Mouse (Mus musculus) olfactory bulb, adult 2 months (tissue): ENCODE results near the gene Crbn. TPM values are rescaled to one million over a fixed set of nuclear protein-coding genes. Genes with fewer than 3 reads are reported as not detected.

Source experiments
- H3K27ac ChIP-seq: fragments of 200-500 bp; 2 replicates; pipeline ENCODE4 v1.5.1; 2012; ENCODE audit warnings: low read depth, low read length; ENCODE audit not compliant: insufficient read depth
- H3K4me1 ChIP-seq: fragments of 200-500 bp; 2 replicates; pipeline ENCODE4 v1.6.1; 2012; ENCODE audit warnings: low read length; ENCODE audit not compliant: control insufficient read depth, insufficient read depth
- H3K4me3 ChIP-seq: fragments of 200-500 bp; 2 replicates; pipeline ENCODE4 v1.5.1; 2012; ENCODE audit warnings: mild to moderate bottlenecking, low read depth, low read length, moderate library complexity; ENCODE audit not compliant: insufficient read depth
- CTCF ChIP-seq: fragments of 200-500 bp; IDR thresholded peaks from 2 replicates; pipeline ENCODE4 v1.5.1; 2012; ENCODE audit warnings: low read depth, mild to moderate bottlenecking, low read length, moderate library complexity; ENCODE audit not compliant: insufficient read depth
- POLR2A ChIP-seq: fragments of 200-500 bp; IDR thresholded peaks from 2 replicates; pipeline ENCODE4 v1.6.1; 2012; ENCODE audit warnings: mild to moderate bottlenecking, low read depth, low read length, moderate library complexity; ENCODE audit not compliant: insufficient read depth
- WGBS: fragments of 180-500 bp; shearing (Covaris S2); methylation state at CpG from one replicate; pipeline ENCODE4 v1.1.7; 2018; 5-methylcytosine and 5-hydroxymethylcytosine counted together
- polyA plus RNA-seq: library from polyadenylated mRNA; stranded (reverse); fragments of >200 nt; gene quantifications from 2 replicates; pipeline ENCODE4 v1.2.4, GENCODE M21; 2012; ENCODE audit warnings: low replicate concordance; ENCODE audit not compliant: missing spikeins, insufficient read depth, insufficient read length

The Crbn gene
- polyA plus RNA-seq, 1 experiment: not detected

DNA sequence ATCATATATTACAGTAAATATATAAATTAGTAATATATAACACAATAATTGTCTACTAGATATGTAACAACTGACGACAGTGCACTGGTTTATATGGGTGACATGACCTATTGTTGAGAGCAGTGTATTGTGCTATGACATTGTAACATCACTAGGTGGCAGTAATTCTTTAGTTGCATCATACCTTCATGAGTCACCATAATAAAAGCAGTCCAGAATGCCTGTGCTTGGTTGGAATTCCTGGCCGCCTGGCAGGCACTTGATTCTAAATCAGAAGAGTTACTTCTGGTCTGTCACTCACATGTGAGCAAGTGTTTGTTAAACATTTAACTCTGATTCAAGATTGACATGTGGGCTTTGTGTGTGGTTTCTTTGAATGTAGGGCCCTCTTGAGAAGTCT lies 5.0 kb upstream of the Crbn start:
- TF ChIP-seq POLR2A (no peak), CTCF (no peak)
- no peaks in the 10 kb centered on the region for H3K4me1 ChIP-seq
- no peak overlapping the region for H3K4me3 ChIP-seq
- WGBS: 12% methylated on average over 2 of the region's 2 CpGs
- no peak overlapping the region for H3K27ac ChIP-seq

DNA sequence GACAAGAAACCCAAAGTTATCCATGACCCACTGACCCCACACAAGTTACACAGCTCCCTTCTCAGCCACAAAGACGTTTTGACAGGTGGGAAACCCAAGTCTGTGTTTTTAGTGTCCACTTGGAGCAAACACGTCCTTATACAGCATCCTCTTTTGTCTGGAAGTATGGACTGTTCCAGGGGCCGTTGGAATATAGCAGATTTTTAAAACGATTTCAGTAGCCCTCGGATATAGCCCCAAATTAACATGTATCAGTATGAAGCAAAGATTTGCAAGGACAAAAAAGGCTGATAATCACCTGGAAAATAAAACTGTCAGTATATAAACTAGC lies 315 bp upstream of the Crbn start:
- H3K27ac ChIP-seq: no peak overlapping the region
- TF ChIP-seq CTCF (no peak), POLR2A (no peak)
- 52% methylated on average over 5 of the region's 5 CpGs for WGBS
- peaks cover 4% of the 10 kb centered on the region; the same call in 1 of the 2 replicates for H3K4me1 ChIP-seq
- peak overlapping the region; percentile 93 for H3K4me3 ChIP-seq

DNA sequence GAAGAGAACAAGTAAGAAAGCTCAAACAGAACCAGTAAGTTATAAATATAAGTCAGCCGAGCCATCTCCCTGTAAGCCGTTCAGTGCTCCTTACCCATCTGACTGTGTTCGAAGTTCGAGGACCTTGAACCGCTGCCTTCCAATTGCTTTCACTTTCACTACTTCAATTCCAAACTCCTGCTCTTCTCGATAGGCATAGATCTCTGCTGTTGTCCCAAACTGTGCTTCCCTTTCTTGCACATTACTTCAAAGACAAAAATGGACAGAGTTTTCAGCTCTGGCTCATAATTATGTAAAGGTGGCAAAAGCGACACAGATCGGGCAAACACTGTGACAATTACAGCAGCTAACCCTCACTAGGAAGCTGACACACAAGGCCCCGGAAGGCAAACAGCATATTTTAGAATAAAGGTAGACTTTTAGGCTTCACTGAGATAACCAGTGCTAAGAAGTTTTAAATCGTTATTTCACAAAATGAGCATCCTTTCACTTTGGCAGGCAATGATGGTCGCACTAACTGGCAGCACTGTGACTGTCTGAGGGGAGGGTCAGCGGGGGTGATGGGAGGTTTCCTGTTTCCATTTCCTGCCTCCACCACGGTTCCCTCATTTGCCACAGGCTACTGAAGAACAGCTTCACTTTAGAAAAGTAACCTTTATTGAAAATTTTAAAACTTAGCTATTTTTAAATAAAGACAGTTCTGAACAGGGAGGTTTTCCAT lies 5.6 kb downstream of the Crbn start:
- peaks cover 4% of the 10 kb centered on the region; the same call in 1 of the 2 replicates for H3K4me1 ChIP-seq
- 89% methylated on average over 13 of the region's 13 CpGs for WGBS
- TF ChIP-seq POLR2A: no peak
- no peak for TF ChIP-seq CTCF

DNA sequence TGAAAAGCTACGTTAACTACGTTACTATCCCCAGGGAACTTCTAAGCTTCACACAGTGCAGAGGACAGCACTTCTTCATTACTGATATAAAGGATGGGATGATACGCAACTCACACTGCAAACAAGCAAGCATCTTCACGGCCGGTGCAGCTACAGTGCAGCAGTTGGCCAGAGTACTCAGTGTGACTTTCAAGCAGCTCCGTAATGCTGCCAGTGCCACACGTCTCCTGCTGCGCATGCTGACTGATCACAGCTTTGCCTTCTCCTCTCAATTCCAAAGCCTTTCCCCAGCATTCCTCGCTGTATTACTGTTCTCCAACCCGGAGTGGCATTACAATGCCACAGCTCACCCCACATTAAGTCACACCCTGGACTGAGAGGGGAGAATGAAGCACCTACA lies 6.3 kb downstream of the Crbn start:
- no peak for TF ChIP-seq POLR2A
- no peak for TF ChIP-seq CTCF
- H3K4me3 ChIP-seq: no peak overlapping the region

More for the DNA sequence above, 5.6 kb downstream of the Crbn start:
- Histone ChIP-seq H3K4me3 (no peak overlapping the region), H3K27ac (no peak overlapping the region)

DNA sequence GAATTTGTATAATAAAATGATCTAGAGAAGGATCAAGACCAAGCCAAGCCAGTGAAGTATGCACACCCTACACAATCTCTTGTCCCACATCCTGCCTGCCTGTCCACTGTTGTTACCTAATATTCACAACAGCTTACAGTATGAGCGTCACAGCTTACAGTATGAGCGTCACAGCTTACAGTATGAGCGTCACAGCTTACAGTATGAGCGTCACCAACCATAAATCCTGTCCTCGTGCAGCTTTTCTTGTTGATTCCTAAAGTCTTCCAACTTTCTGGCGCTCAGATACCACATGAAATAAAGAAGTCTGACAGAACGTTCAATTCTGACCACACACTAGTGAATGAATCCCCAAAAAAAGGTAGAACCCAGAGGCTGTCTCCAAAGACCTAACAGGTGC lies 6.8 kb downstream of the Crbn start:
- no peak for TF ChIP-seq POLR2A
- TF ChIP-seq CTCF: no peak
- 94% methylated on average over 7 of the region's 7 CpGs for WGBS
- H3K4me1 ChIP-seq: peaks cover 2% of the 10 kb centered on the region; the same call in 1 of the 2 replicates
- H3K27ac ChIP-seq: no peak overlapping the region
- no peak overlapping the region for H3K4me3 ChIP-seq

More for the DNA sequence above, 6.3 kb downstream of the Crbn start:
- H3K27ac ChIP-seq: no peak overlapping the region
- 96% methylated on average over 10 of the region's 10 CpGs for WGBS
- H3K4me1 ChIP-seq: peaks cover 4% of the 10 kb centered on the region; the same call in 1 of the 2 replicates

DNA sequence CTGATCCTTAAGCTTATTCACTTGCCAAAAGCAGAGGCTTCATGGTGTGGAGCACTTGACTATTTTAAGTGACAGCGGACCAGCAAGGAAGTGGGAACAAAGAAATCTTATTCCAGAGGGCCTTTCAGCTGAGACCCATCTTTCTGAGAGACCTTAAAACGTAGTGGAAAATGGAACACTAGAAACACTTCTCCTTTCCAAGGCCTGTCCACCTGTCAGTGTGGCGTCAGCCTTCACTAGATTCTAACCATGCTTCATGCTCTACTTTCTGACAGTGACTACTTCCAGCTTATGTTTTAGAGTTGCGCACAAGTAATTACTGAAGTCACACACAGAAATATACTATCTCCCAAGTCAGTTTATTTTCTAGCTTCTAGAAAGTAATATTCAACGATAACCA lies 7.4 kb downstream of the Crbn start:
- H3K27ac ChIP-seq: no peak overlapping the region
- TF ChIP-seq CTCF (no peak), POLR2A (no peak)
- 95% methylated on average over 5 of the region's 5 CpGs for WGBS
- no peak overlapping the region for H3K4me3 ChIP-seq
- H3K4me1 ChIP-seq: peaks cover 2% of the 10 kb centered on the region; the same call in 1 of the 2 replicates

DNA sequence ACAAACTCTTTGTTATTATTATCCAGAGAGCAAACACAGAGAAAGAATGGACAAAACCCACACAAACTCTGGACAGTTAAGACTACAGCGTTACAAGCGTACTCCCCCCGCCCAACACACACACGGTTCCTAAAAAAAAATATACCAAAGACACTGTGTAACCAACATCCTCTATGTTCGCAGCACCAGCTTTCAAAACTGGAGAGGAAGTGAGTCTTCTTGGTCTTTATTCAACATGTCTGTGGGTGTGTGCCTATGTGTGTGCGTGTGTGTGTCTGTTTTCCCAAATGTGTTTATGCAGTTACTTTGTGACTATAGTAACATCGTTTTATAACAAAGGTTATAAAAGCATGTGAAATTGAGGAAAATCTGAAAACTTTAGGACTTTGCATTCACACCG lies 8.4 kb downstream of the Crbn start:
- WGBS: 90% methylated on average over 8 of the region's 8 CpGs
- TF ChIP-seq CTCF (no peak), POLR2A (no peak)
- Histone ChIP-seq H3K4me1 (peaks cover under 1% of the 10 kb centered on the region; the same call in 1 of the 2 replicates), H3K4me3 (no peak overlapping the region), H3K27ac (no peak overlapping the region)

DNA sequence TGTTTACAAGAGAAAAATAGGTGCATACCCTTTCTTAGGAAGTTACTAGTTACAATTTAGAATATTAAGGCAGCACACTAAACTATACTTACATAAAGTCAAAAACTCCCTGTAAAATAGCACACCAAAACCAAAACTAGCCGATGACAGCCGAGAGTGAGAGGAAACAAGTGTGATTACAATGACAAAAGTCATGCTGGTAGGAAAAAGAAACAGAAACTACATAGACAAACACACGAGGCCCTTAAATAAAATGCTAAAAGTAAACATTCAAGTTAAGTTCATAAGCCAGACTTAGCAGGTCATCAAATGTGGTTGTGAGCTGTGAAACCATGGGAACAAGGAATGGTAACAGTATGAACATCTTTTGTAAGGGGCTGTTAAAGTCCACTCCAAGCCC lies 12.7 kb downstream of the Crbn start:
- TF ChIP-seq CTCF: no peak
- TF ChIP-seq POLR2A: no peak
- Histone ChIP-seq H3K4me1 (no peaks in the 10 kb centered on the region), H3K27ac (no peak overlapping the region), H3K4me3 (no peak overlapping the region)
- WGBS: 81% methylated on average over 3 of the region's 3 CpGs

DNA sequence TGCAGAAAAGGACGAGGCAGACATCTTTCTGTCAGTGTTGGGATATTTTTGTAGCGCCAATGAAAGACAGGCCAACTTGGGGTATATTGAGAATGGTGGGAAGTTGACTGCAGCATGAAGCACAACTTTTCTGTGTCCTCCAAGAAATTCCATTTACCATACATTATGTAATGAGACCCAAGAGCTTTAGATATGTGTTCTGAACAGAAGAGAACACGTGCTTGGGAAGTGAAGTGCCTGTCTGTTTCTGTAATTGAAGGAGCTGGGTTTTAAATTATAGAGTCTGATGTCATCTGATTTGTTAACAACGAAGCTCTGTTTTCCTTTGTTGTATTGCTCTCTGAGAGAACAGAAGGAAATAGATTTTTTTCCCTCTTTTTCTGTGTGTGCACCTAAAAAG lies 29.8 kb downstream of the Crbn start:
- H3K4me3 ChIP-seq: peak overlapping the region; percentile 93
- no peak overlapping the region for H3K27ac ChIP-seq
- WGBS: 13% methylated on average over 4 of the region's 4 CpGs
- H3K4me1 ChIP-seq: no peaks in the 10 kb centered on the region
- TF ChIP-seq CTCF (no peak), POLR2A (no peak)
